Mouse (Mus musculus) CH12.LX (cell line): ENCODE data around the gene Chgb.

Experiments used
- CHD2 ChIP-seq: IDR thresholded peaks from 2 replicates; pipeline ENCODE4 v1.6.1; 2011; ENCODE audit warnings: low read length, improper control_type of control experiment
- CTCF ChIP-seq, 2 experiments: IDR thresholded peaks in 1 of 2; conservative IDR thresholded peaks in 1 of 2; 2 replicates each; pipeline ENCODE4 v1.5.1; 2011 to 2012; ENCODE audit warnings: low read depth in 2 of 2, low read length in 2 of 2, improper control_type of control experiment in 1 of 2, inconsistent platforms in 1 of 2, mild to moderate bottlenecking in 1 of 2, moderate library complexity in 1 of 2
- E2F4 ChIP-seq: IDR thresholded peaks from 2 replicates; pipeline ENCODE4 v1.6.1; 2011; ENCODE audit warnings: low read depth, low read length, improper control_type of control experiment; ENCODE audit not compliant: insufficient replicate concordance
- EP300 ChIP-seq: IDR thresholded peaks from 2 replicates; pipeline ENCODE4 v1.6.1; 2011; ENCODE audit warnings: low read length, improper control_type of control experiment
- HCFC1 ChIP-seq: IDR thresholded peaks from 2 replicates; pipeline ENCODE4 v1.6.1; 2012; ENCODE audit warnings: low read depth, mild to moderate bottlenecking, inconsistent platforms, low read length, improper control_type of control experiment
- KAT2A ChIP-seq: IDR thresholded peaks from 2 replicates; pipeline ENCODE4 v1.6.1; 2012; ENCODE audit warnings: low read length, improper control_type of control experiment, inconsistent platforms; ENCODE audit not compliant: insufficient replicate concordance
- MXI1 ChIP-seq: IDR thresholded peaks from 2 replicates; pipeline ENCODE4 v1.6.1; 2011; ENCODE audit warnings: mild to moderate bottlenecking, low read depth, low read length, improper control_type of control experiment
- POLR2A ChIP-seq: IDR thresholded peaks from 2 replicates; pipeline ENCODE4 v1.6.1; 2011; ENCODE audit warnings: low read depth, mild to moderate bottlenecking, improper control_type of control experiment, low read length
- POLR2AphosphoS2 ChIP-seq: IDR thresholded peaks from 2 replicates; pipeline ENCODE4 v1.6.1; 2011; ENCODE audit warnings: low read depth, low read length, improper control_type of control experiment
- RAD21 ChIP-seq: IDR thresholded peaks from 2 replicates; pipeline ENCODE4 v1.6.1; 2011; ENCODE audit warnings: low read depth, mild to moderate bottlenecking, low read length, improper control_type of control experiment, moderate library complexity
- TCF12 ChIP-seq: IDR thresholded peaks from 2 replicates; pipeline ENCODE4 v1.6.1; 2014; ENCODE audit warnings: low read depth, mild to moderate bottlenecking, inconsistent platforms, low read length, improper control_type of control experiment
- ZC3H11A ChIP-seq: IDR thresholded peaks from 2 replicates; pipeline ENCODE4 v1.6.1; 2012; ENCODE audit warnings: low read depth, mild to moderate bottlenecking, inconsistent platforms, low read length, improper control_type of control experiment
- ZKSCAN1 ChIP-seq: IDR thresholded peaks from 2 replicates; pipeline ENCODE4 v1.6.1; 2012; ENCODE audit warnings: low read depth, inconsistent platforms, low read length, improper control_type of control experiment, borderline replicate concordance
- ZNF384 ChIP-seq: IDR thresholded peaks from 2 replicates; pipeline ENCODE4 v1.6.1; 2012; ENCODE audit warnings: low read depth, low read length, improper control_type of control experiment, inconsistent platforms

- TF ChIP-seq ZNF384 (no peak), POLR2A (no peak), RAD21 (no peak), POLR2AphosphoS2 (no peak), ZC3H11A (no peak), ZKSCAN1 (no peak), CTCF (conservative IDR thresholded peaks at IDR 0.05 in 1 of 2, IDR thresholded peaks at IDR 0.05 in 1 of 2; ENCODE audit: low read depth in 2 of 2, low read length in 2 of 2) (no peak), KAT2A (no peak), HCFC1 (no peak), EP300 (no peak), TCF12 (no peak), E2F4 (no peak), MXI1 (no peak), CHD2 (no peak)
Measured at GRCm38 (mm10) chr2:132733603-132734573, 47.2 kb upstream of the Chgb start.
